Mouse (Mus musculus) forebrain, embryonic 12.5 days (tissue): ENCODE results near the gene Ccdc125. TPM values are rescaled to one million over a fixed set of nuclear protein-coding genes. Genes with fewer than 3 reads are reported as not detected.

Experiments
- ATAC-seq: fragments of 200-750 bp; cut with Nextera tagmentation; 2 replicates; pipeline ENCODE4 v1.8.0; 2017; ENCODE audit warnings: moderate TSS enrichment; ENCODE audit not compliant: low FRiP score
- H3K27ac ChIP-seq: fragments of 300-500 bp; sonication (generic); 2 replicates; pipeline ENCODE4 v1.5.1; 2016; ENCODE audit warnings: mild to moderate bottlenecking
- H3K27me3 ChIP-seq: fragments of 300-500 bp; sonication (generic); 2 replicates; pipeline ENCODE4 v1.6.1; 2016; ENCODE audit warnings: mild to moderate bottlenecking
- H3K36me3 ChIP-seq: fragments of 300-500 bp; sonication (generic); replicated peaks from 2 replicates; pipeline ENCODE4 v1.6.1; 2016; ENCODE audit warnings: mild to moderate bottlenecking
- H3K4me1 ChIP-seq: fragments of 300-500 bp; sonication (generic); 2 replicates; pipeline ENCODE4 v1.6.1; 2016
- H3K4me2 ChIP-seq: fragments of 300-500 bp; sonication (generic); 2 replicates; pipeline ENCODE4 v1.6.1; 2016; ENCODE audit warnings: mild to moderate bottlenecking, moderate library complexity
- H3K4me3 ChIP-seq: fragments of 300-500 bp; sonication (generic); replicated peaks from 2 replicates; pipeline ENCODE4 v1.5.1; 2016; ENCODE audit warnings: mild to moderate bottlenecking
- H3K9ac ChIP-seq: fragments of 300-500 bp; sonication (generic); 2 replicates; pipeline ENCODE4 v1.6.1; 2016; ENCODE audit warnings: mild to moderate bottlenecking
- H3K9me3 ChIP-seq: fragments of 300-500 bp; sonication (generic); 2 replicates; pipeline ENCODE4 v1.6.1; 2016
- WGBS: fragments of 180-500 bp; shearing (Covaris S2); methylation state at CpG from one replicate; pipeline ENCODE4 v1.1.7; 2016; 5-methylcytosine and 5-hydroxymethylcytosine counted together
- polyA plus RNA-seq: library from polyadenylated mRNA; unstranded; fragments of >200 nt; fragmentation: Nextera tagmentation; extraction: Ambion mirVana; gene quantifications from 2 replicates; pipeline ENCODE4 v1.2.1, GENCODE M21; 2016

The Ccdc125 gene
- 2.2 and 3.1 TPM in 2 replicates for polyA plus RNA-seq

- Histone ChIP-seq H3K9me3 (no peaks in the 10 kb centered on the region), H3K27me3 (no peaks in the 10 kb centered on the region), H3K27ac (no peak within 1 kb of the TSS), H3K4me2 (peak within 1 kb of the TSS; percentile 85), H3K4me3 (peak within 1 kb of the TSS; percentile 59), H3K4me1 (peaks cover 4% of the 10 kb centered on the region; the same call in 1 of the 2 replicates), H3K9ac (peak within 1 kb of the TSS; percentile 60), H3K36me3 (peaks cover 15% of the 10 kb centered on the region)
- under 1% methylated on average over 44 of the region's 44 CpGs for WGBS
- ATAC-seq = peak; percentile 79
Measured at GRCm38 (mm10) chr13:100669291-100670022, at the start of gene Ccdc125. Ccdc125 (plus strand) TSS chr13:100669717.

DNA sequence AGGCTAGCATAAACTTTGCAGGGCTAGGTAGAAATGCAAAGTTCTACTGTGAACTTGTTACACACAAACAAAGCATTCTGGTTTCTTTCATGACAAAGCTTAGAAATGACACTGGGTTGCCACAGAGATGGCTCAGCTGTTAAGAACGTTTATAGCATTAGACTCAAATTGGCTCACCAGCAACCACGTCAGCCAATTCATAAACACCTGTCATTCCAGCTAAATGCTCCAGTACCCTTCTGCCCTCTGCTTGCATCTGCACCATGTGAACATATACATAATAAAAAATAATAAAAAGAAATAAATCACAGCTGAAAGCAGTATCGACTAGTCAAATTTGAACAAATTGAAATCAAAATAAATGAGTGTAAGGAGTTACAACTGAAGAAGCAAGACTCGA is 47.3 kb upstream of the Ccdc125 start:
- Histone ChIP-seq H3K4me2 (no peak overlapping the region), H3K9me3 (no peaks in the 10 kb centered on the region), H3K36me3 (peaks cover 53% of the 10 kb centered on the region), H3K4me1 (no peaks in the 10 kb centered on the region), H3K9ac (no peak overlapping the region), H3K4me3 (no peak overlapping the region), H3K27ac (no peak overlapping the region), H3K27me3 (peaks cover 5% of the 10 kb centered on the region; the same call in 1 of the 2 replicates)
- no peak for ATAC-seq
- WGBS = 90% methylated on average over 4 of the region's 4 CpGs

- Histone ChIP-seq H3K4me1 (no peaks in the 10 kb centered on the region), H3K36me3 (peaks cover 56% of the 10 kb centered on the region), H3K27ac (no peak overlapping the region), H3K9ac (no peak overlapping the region), H3K4me3 (no peak overlapping the region), H3K9me3 (no peaks in the 10 kb centered on the region), H3K4me2 (no peak overlapping the region), H3K27me3 (no peaks in the 10 kb centered on the region)
- WGBS = 97% methylated on average over 3 of the region's 3 CpGs
- ATAC-seq = no peak
Measured at GRCm38 (mm10) chr13:100634106-100634691, 35.3 kb upstream of the Ccdc125 start.

- WGBS = 94% methylated on average over 4 of the region's 4 CpGs
- Histone ChIP-seq H3K4me3 (no peak overlapping the region), H3K27ac (no peak overlapping the region), H3K36me3 (peaks cover 64% of the 10 kb centered on the region), H3K9me3 (no peaks in the 10 kb centered on the region), H3K9ac (no peak overlapping the region), H3K27me3 (no peaks in the 10 kb centered on the region), H3K4me2 (no peak overlapping the region), H3K4me1 (no peaks in the 10 kb centered on the region)
- ATAC-seq = no peak
Measured at GRCm38 (mm10) chr13:100642471-100643209, 26.9 kb upstream of the Ccdc125 start.

DNA sequence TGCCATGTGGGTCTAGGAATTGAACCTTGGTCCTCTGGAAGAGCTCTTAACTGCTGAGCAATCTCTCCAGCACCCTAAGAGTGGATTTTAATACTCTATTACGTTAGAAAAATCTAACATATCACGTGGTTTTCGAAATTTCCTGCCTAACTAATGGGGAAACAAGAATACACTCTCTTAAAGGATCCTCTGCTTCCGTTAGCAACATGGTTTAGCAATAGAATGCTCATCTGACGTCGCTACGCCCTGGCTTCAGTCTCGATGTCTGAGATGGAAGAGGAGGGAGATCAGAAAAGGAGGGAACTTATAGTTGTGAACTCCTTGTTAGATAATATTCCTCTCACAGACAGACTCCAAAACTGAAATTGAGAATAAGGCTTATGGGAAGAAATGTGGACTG is 21.3 kb upstream of the Ccdc125 start:
- H3K4me2 ChIP-seq = no peak overlapping the region
- peaks cover 29% of the 10 kb centered on the region for H3K36me3 ChIP-seq
- 95% methylated on average over 8 of the region's 8 CpGs for WGBS
- no peak overlapping the region for H3K27ac ChIP-seq
- no peak for ATAC-seq
- H3K4me3 ChIP-seq = no peak overlapping the region
- no peaks in the 10 kb centered on the region for H3K9me3 ChIP-seq
- H3K27me3 ChIP-seq = no peaks in the 10 kb centered on the region
- no peak overlapping the region for H3K9ac ChIP-seq
- H3K4me1 ChIP-seq = peaks cover 10% of the 10 kb centered on the region

DNA sequence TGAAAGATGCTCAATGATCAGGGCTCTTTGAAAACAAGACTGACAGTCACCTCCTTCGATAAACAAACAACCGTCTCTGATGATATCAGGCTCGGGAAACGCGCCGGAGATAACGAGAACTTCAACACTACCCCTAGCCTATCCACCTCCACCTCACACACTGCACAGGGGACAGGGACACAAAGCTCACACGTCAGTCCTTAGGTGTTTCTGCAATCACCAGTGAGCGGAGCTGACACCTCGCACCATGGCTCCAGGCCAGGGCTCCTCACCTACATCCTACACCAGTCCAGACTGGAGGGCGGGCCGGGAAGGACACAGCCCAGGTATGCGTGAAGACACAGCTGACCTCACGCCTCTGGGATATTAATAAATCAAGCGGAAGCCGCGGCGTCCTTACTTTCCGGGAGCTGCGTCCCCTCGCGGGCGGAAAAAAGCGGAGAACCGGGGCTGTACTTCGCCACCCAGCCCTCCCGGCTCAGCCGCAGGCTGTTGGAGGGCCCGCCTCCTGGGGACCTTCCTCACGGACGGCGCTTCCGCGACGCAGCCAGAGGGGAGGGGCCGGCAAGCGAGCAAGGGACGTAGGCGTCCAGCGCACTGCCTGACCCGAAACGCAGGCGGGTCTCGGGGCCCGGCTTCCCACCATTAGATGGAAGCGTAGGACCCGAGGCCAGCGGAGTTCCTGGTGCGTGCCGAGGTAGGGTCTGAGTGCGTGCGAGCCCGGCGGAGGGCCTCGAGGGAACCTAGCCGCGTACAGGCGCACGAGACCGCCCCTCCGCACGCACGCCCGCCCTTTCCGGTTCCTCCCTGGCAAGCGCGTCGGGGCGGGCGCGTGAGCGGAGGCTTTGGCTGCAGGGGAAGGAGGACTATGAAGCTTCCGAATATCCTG is 18.7 kb upstream of the Ccdc125 start, which contains the start of the genes Ak6 and Rad17:
TSS of gene Ak6 (plus strand) at position 430 of the 889 bp plus-strand sequence.
TSS of gene Rad17 (minus strand) at position 502 of the 889 bp plus-strand sequence.
- H3K9ac ChIP-seq = peak within 1 kb of the TSS; percentile 90
- H3K36me3 ChIP-seq = peaks cover 18% of the 10 kb centered on the region
- peak within 1 kb of the TSS; percentile 97 for H3K27ac ChIP-seq
- peak within 1 kb of the TSS; percentile 76 for H3K4me2 ChIP-seq
- ATAC-seq = peak; percentile 98
- no peaks in the 10 kb centered on the region for H3K27me3 ChIP-seq
- peak within 1 kb of the TSS; percentile 93 for H3K4me3 ChIP-seq
- no peaks in the 10 kb centered on the region for H3K9me3 ChIP-seq
- under 1% methylated on average over 64 of the region's 73 CpGs for WGBS
- peaks cover 10% of the 10 kb centered on the region for H3K4me1 ChIP-seq

GRCm38 (mm10) chr13:100651439-100652186 is 17.9 kb upstream of the Ccdc125 start, which contains the start of gene Taf9:
Taf9 (plus strand) TSS chr13:100651579.
- Histone ChIP-seq H3K9me3 (no peaks in the 10 kb centered on the region), H3K36me3 (peaks cover 14% of the 10 kb centered on the region; the same call in 1 of the 2 replicates), H3K27me3 (no peaks in the 10 kb centered on the region), H3K27ac (peak within 1 kb of the TSS; percentile 97), H3K9ac (peak within 1 kb of the TSS; percentile 90), H3K4me1 (peaks cover 10% of the 10 kb centered on the region), H3K4me2 (peak within 1 kb of the TSS; percentile 76), H3K4me3 (peak within 1 kb of the TSS; percentile 93)
- ATAC-seq = no peak; the same call in 1 of the 2 replicates
- WGBS = 1% methylated on average over 60 of the region's 63 CpGs

DNA sequence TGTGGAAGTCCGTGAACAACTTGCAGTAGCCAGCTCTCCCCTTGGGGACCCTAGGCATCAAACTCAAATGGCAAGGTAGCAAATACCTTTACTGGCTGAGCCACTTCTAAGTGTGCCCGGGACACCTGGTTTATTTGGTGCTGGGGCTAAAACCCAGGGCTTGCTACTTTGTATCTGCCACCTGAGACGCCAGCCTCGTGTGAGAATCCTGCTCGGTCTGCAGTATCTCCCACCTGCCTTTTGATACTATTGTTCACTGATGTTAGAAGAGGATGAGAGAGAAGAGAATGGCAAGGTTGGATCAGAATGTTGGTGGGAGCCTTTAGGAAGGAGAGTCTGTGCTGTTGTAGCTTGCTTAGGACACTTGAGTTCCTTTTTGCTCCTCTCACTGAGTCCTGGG is 11.4 kb upstream of the Ccdc125 start:
- Histone ChIP-seq H3K4me2 (no peak overlapping the region), H3K36me3 (peaks cover 8% of the 10 kb centered on the region; the same call in 1 of the 2 replicates), H3K9ac (no peak overlapping the region), H3K4me3 (no peak overlapping the region), H3K27ac (no peak overlapping the region), H3K27me3 (no peaks in the 10 kb centered on the region), H3K9me3 (no peaks in the 10 kb centered on the region), H3K4me1 (no peaks in the 10 kb centered on the region)
- no peak for ATAC-seq
- 94% methylated on average over 5 of the region's 5 CpGs for WGBS

GRCm38 (mm10) chr13:100659864-100660456 is 9.6 kb upstream of the Ccdc125 start:
- Histone ChIP-seq H3K9me3 (no peaks in the 10 kb centered on the region), H3K4me2 (no peak overlapping the region), H3K4me3 (no peak overlapping the region), H3K27me3 (no peaks in the 10 kb centered on the region), H3K36me3 (peaks cover 17% of the 10 kb centered on the region), H3K27ac (no peak overlapping the region), H3K4me1 (no peaks in the 10 kb centered on the region), H3K9ac (no peak overlapping the region)
- no peak for ATAC-seq
- WGBS = 48% methylated on average over 4 of the region's 4 CpGs

DNA sequence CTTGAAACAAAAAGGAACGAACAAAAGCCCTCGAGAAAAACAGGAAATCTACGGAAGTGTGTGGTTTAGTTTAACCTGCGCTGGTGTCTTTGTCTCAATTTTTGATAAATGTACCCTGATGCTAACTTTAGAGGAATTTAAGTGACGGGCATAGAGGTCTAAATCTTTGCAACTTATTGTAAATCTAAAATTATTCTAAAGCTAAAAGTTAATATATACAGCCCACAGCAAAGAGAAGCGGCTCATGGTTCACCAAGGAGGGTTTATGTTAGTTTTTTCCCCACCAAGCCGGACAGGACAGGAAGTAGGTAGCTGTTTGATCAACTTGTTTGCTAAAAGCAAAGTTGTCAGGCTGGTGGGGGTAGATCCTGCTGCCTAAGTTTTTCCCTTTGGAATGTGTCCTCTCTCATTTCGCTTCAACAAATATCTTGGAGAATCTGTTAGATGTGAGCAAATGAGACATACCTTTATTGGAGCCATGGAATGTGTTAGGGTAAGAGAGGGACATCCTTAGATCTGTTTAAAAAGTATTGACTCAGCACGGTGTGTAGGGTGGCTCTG is 744 bp downstream of the Ccdc125 start:
- Histone ChIP-seq H3K4me2 (peak overlapping the region; percentile 85), H3K9me3 (no peaks in the 10 kb centered on the region), H3K4me3 (peak overlapping the region; percentile 59), H3K27ac (no peak overlapping the region), H3K36me3 (peaks cover 12% of the 10 kb centered on the region), H3K27me3 (no peaks in the 10 kb centered on the region), H3K9ac (peak overlapping the region; percentile 60; the same call in 1 of the 2 replicates), H3K4me1 (peaks cover 4% of the 10 kb centered on the region; the same call in 1 of the 2 replicates)
- WGBS = 63% methylated on average over 9 of the region's 9 CpGs
- no peak for ATAC-seq
